In genomic region chr11:57953694-57954093, GRCm38 (mm10) we compare ENCODE assay signal across 30 mouse cellular contexts. TPM values are rescaled to one million over a fixed set of nuclear protein-coding genes. Genes with fewer than 3 reads are reported as not detected.
A peak's percentile ranks its signal among the peaks of the same experiment; 100 is the strongest.
DNase-seq lines count a peak whose midpoint lies in the region; ATAC-seq and TF ChIP-seq lines count a peak whose summit lies in the region.
"Had no signal": no experiment of that assay in that cellular context is flagged by ENCODE, and none has a peak within 500 bp of the region (broad histone marks: within the 10 kb centered on the region; RNA-seq: fewer than 3 reads in every experiment).

No protein-coding gene starts in this region.

- H3K27me3 ChIP-seq in heart, embryonic 10.5 days (ENCODE audit: insufficient read depth, poor library complexity, severe bottlenecking): no peaks in the 10 kb centered on the region
- H3K27me3 ChIP-seq in CH12.LX (replicated peaks): no peaks in the 10 kb centered on the region
- H3K27me3 ChIP-seq in limb, embryonic 13.5 days: no peaks in the 10 kb centered on the region
- H3K27me3 ChIP-seq in liver, embryonic 15.5 days: no peaks in the 10 kb centered on the region
- H3K27me3 ChIP-seq: embryonic facial prominence, embryonic 13.5 days; limb, embryonic 12.5 days; midbrain, embryonic 13.5 days; Patski had no signal

- TF ChIP-seq CTCF in CH12.LX (conservative IDR thresholded peaks at IDR 0.05 in 1 of 2, IDR thresholded peaks at IDR 0.05 in 1 of 2; ENCODE audit: low read depth in 2 of 2, low read length in 2 of 2): no peak

- in situ Hi-C loops in CH12.LX (cut with MboI; ENCODE audit: low pct_ligation_motif_present, low pct_unique_long_range_greater_than_20kb, low sequenced_read_pairs): loop anchor here (10.0 kb wide), 2 partner anchors 281 to 351 kb away; partner anchors contain the start of gene Zfp692

- no peaks in the 10 kb centered on the region for H3K79me2 ChIP-seq in CH12.LX (replicated peaks; ENCODE audit: control insufficient read depth, extremely low read depth, insufficient read depth, poor library complexity, severe bottlenecking)

- peak overlapping the region; percentile 65 for H3K27ac ChIP-seq in heart, embryonic 10.5 days
- peak overlapping the region; percentile 15; the same call in 1 of the 2 replicates for H3K27ac ChIP-seq in CH12.LX (ENCODE audit: insufficient read depth, low read depth)
- no peak overlapping the region for H3K27ac ChIP-seq in limb, embryonic 13.5 days
- H3K27ac ChIP-seq in liver, embryonic 15.5 days (replicated peaks): peak overlapping the region; percentile 97
- H3K27ac ChIP-seq: embryonic facial prominence, embryonic 13.5 days; limb, embryonic 12.5 days; midbrain, embryonic 13.5 days had no signal

- no peak overlapping the region for H3K9ac ChIP-seq in CH12.LX (ENCODE audit: insufficient read depth, low read depth)
- H3K9ac ChIP-seq in limb, embryonic 13.5 days: 0 out of 2 replicates have a peak overlapping the region, but pooled peaks have one; percentile 13
- peak overlapping the region; percentile 58; the same call in 1 of the 2 replicates for H3K9ac ChIP-seq in liver, embryonic 15.5 days
- H3K9ac ChIP-seq: embryonic facial prominence, embryonic 13.5 days; limb, embryonic 12.5 days; lung, embryonic 14.5 days; midbrain, embryonic 13.5 days had no signal

- TF ChIP-seq POLR2A in CH12.LX (IDR thresholded peaks at IDR 0.05; ENCODE audit: low read depth, low read length): no peak

- H3K4me1 ChIP-seq in heart, embryonic 10.5 days: peaks cover 10% of the 10 kb centered on the region
- peaks cover 19 to 74% of the 10 kb centered on the region in 2 experiments for H3K4me1 ChIP-seq in CH12.LX (ENCODE audit: control insufficient read depth in 1 of 2, insufficient read depth in 2 of 2)
- no peaks in the 10 kb centered on the region for H3K4me1 ChIP-seq in limb, embryonic 13.5 days
- H3K4me1 ChIP-seq in liver, embryonic 15.5 days (replicated peaks): peaks cover 88% of the 10 kb centered on the region
- H3K4me1 ChIP-seq: embryonic facial prominence, embryonic 13.5 days; limb, embryonic 12.5 days; midbrain, embryonic 13.5 days had no signal

- H3K36me3 ChIP-seq in heart, embryonic 10.5 days: no peaks in the 10 kb centered on the region
- H3K36me3 ChIP-seq in CH12.LX (replicated peaks in 1 of 2; ENCODE audit: control insufficient read depth in 1 of 2, insufficient read depth in 1 of 2, low read length in 1 of 2): no peaks in the 10 kb centered on the region
- H3K36me3 ChIP-seq in limb, embryonic 13.5 days: no peaks in the 10 kb centered on the region
- H3K36me3 ChIP-seq in liver, embryonic 15.5 days (replicated peaks): no peaks in the 10 kb centered on the region
- H3K36me3 ChIP-seq: embryonic facial prominence, embryonic 13.5 days; hindbrain, embryonic 10.5 days; limb, embryonic 12.5 days; midbrain, embryonic 13.5 days had no signal

- no peak overlapping the region for H3K4me2 ChIP-seq in CH12.LX (ENCODE audit: insufficient read depth, low read depth, poor library complexity, severe bottlenecking)
- no peak overlapping the region for H3K4me2 ChIP-seq in limb, embryonic 13.5 days (replicated peaks)
- H3K4me2 ChIP-seq in liver, embryonic 15.5 days: peak overlapping the region; percentile 67
- H3K4me2 ChIP-seq: embryonic facial prominence, embryonic 13.5 days; limb, embryonic 12.5 days; lung, embryonic 14.5 days; midbrain, embryonic 13.5 days had no signal

- no peaks in the 10 kb centered on the region for H3K9me3 ChIP-seq in heart, embryonic 10.5 days
- H3K9me3 ChIP-seq in CH12.LX (replicated peaks; ENCODE audit: low read length): no peaks in the 10 kb centered on the region
- H3K9me3 ChIP-seq in limb, embryonic 13.5 days: no peaks in the 10 kb centered on the region
- no peaks in the 10 kb centered on the region for H3K9me3 ChIP-seq in liver, embryonic 15.5 days (replicated peaks)
- H3K9me3 ChIP-seq: embryonic facial prominence, embryonic 13.5 days; hindbrain, embryonic 10.5 days; limb, embryonic 12.5 days; midbrain, embryonic 13.5 days had no signal

- H3K4me3 ChIP-seq in heart, embryonic 10.5 days: no peak overlapping the region
- no peak overlapping the region for H3K4me3 ChIP-seq in CH12.LX (replicated peaks in 1 of 3; ENCODE audit: low read depth in 2 of 3, low read length in 2 of 3, poor library complexity in 1 of 3)
- H3K4me3 ChIP-seq in limb, embryonic 13.5 days: no peak overlapping the region
- no peak overlapping the region for H3K4me3 ChIP-seq in liver, embryonic 15.5 days (replicated peaks)
- H3K4me3 ChIP-seq: embryonic facial prominence, embryonic 13.5 days; hindbrain, embryonic 10.5 days; limb, embryonic 12.5 days; midbrain, embryonic 13.5 days had no signal

- TF ChIP-seq RAD21 in CH12.LX (IDR thresholded peaks at IDR 0.05; ENCODE audit: low read depth, low read length): no peak

- WGBS in heart, embryonic 10.5 days: 55% methylated on average over 7 of the region's 7 CpGs
- 45% methylated on average over 7 of the region's 7 CpGs for WGBS in limb, embryonic 13.5 days
- WGBS in liver, embryonic 15.5 days (ENCODE audit: insufficient replicate concordance): 71% methylated on average over 7 of the region's 7 CpGs

- no peak for DNase-seq in heart, embryonic 10.5 days (ENCODE audit: low spot score)
- DNase-seq in heart, adult 9 months (ENCODE audit: low spot score in 2 of 2): no peak
- peak; percentile 45 for DNase-seq in CH12.LX (ENCODE audit: extremely low read depth)
- DNase-seq in embryo, embryonic 10.5 days (ENCODE audit: low spot score): no peak
- no peak for DNase-seq in urinary bladder, adult 18-20 months (ENCODE audit: low spot score in 2 of 2)
- DNase-seq in cerebellum, adult 9-11 months: no peak
- DNase-seq: adrenal gland, adult 2 months; cerebellum, adult 11 months; cerebellum, postnatal 14 days; embryo, embryonic 11 days; gastrocnemius, postnatal 25 days; heart, postnatal 10 days; kidney, adult 9 months; kidney, postnatal 14 days; lung, embryonic 14.5 days; retina, postnatal 1 day; right cerebral cortex, postnatal 25 days; spleen, adult 18-20 months; thymus, adult 2 months; thymus, postnatal 4 days had no signal

- dilution Hi-C loops in CH12.LX (cut with MboI; ENCODE audit: extremely low pct_ligation_motif_present, extremely low pct_unique_long_range_greater_than_20kb, low sequenced_read_pairs): no loop called here

- TF ChIP-seq EP300 in CH12.LX (IDR thresholded peaks at IDR 0.05; ENCODE audit: low read length): 0 out of 2 replicates have a peak, but pooled peaks have one; percentile 45

- no peak for ATAC-seq in limb, embryonic 13.5 days (ENCODE audit: low FRiP score, low read depth)
- no peak for ATAC-seq in liver, embryonic 15.5 days (ENCODE audit: insufficient read depth)
- ATAC-seq: CD4-positive, CD25-positive, alpha-beta regulatory T cell, adult 4 months; forebrain, embryonic 16.5 days; hindbrain, embryonic 16.5 days; midbrain, embryonic 13.5 days; Patski had no signal

TF ChIP-seq in CH12.LX, 34 proteins besides CTCF, POLR2A, EP300 and RAD21 (continues in another document):
- no peak for TF ChIP-seq NELFE (IDR thresholded peaks at IDR 0.05; ENCODE audit: low read depth, low read length)
- peak; percentile 61; the same call in 1 of the 2 replicates for TF ChIP-seq MEF2A (IDR thresholded peaks at IDR 0.05; ENCODE audit: borderline replicate concordance, low read depth, low read length)
- no peak for TF ChIP-seq PAX5 (IDR thresholded peaks at IDR 0.05; ENCODE audit: low read length)
- TF ChIP-seq IRF4 (IDR thresholded peaks at IDR 0.05; ENCODE audit: low read depth, low read length): peak; percentile 80
- TF ChIP-seq NRF1 (IDR thresholded peaks at IDR 0.05; ENCODE audit: low read depth, low read length): no peak
- TF ChIP-seq ZNF384 (IDR thresholded peaks at IDR 0.05; ENCODE audit: low read depth, low read length): no peak
- no peak for TF ChIP-seq GABPA (IDR thresholded peaks at IDR 0.05; ENCODE audit: insufficient replicate concordance, low read depth, low read length)
- TF ChIP-seq TCF12 (IDR thresholded peaks at IDR 0.05; ENCODE audit: low read depth, low read length): peak; percentile 83
- no peak for TF ChIP-seq MXI1 (IDR thresholded peaks at IDR 0.05; ENCODE audit: low read depth, low read length)
- no peak for TF ChIP-seq USF1 (IDR thresholded peaks at IDR 0.05; ENCODE audit: low read depth, low read length)
- TF ChIP-seq HCFC1 (IDR thresholded peaks at IDR 0.05; ENCODE audit: low read depth, low read length): no peak
- TF ChIP-seq USF2 (conservative IDR thresholded peaks at IDR 0.05; ENCODE audit: low read depth, low read length): no peak
- TF ChIP-seq ZMIZ1 (IDR thresholded peaks at IDR 0.05; ENCODE audit: low read depth, low read length): no peak
- TF ChIP-seq CHD2 (IDR thresholded peaks at IDR 0.05; ENCODE audit: low read length): no peak
- no peak for TF ChIP-seq E2F4 (IDR thresholded peaks at IDR 0.05; ENCODE audit: insufficient replicate concordance, low read depth, low read length)
- TF ChIP-seq MAX (IDR thresholded peaks at IDR 0.05; ENCODE audit: low read length): peak; percentile 39
- TF ChIP-seq ELF1 (IDR thresholded peaks at IDR 0.05; ENCODE audit: low read depth, low read length): no peak
- TF ChIP-seq ZKSCAN1 (IDR thresholded peaks at IDR 0.05; ENCODE audit: borderline replicate concordance, low read depth, low read length): no peak
- 0 out of 2 replicates have a peak, but pooled peaks have one; percentile 22 for TF ChIP-seq MYC (IDR thresholded peaks at IDR 0.05; ENCODE audit: low read depth, low read length)
- no peak for TF ChIP-seq SMC3 (IDR thresholded peaks at IDR 0.05; ENCODE audit: low read depth, low read length)
- TF ChIP-seq TBP (conservative IDR thresholded peaks at IDR 0.05; ENCODE audit: low read depth, low read length): no peak
- no peak for TF ChIP-seq ZC3H11A (IDR thresholded peaks at IDR 0.05; ENCODE audit: low read depth, low read length)
- no peak for TF ChIP-seq POLR2AphosphoS2 (IDR thresholded peaks at IDR 0.05; ENCODE audit: low read depth, low read length)
- TF ChIP-seq BHLHE40 (IDR thresholded peaks at IDR 0.05; ENCODE audit: low read depth, low read length): peak; percentile 80
- no peak for TF ChIP-seq JUND (conservative IDR thresholded peaks at IDR 0.05; ENCODE audit: low read depth, low read length)
- TF ChIP-seq CHD1 (IDR thresholded peaks at IDR 0.05; ENCODE audit: low read depth, low read length): no peak
- no peak for TF ChIP-seq UBTF (IDR thresholded peaks at IDR 0.05; ENCODE audit: low read depth, low read length)
- peak; percentile 88 for TF ChIP-seq ETS1 (conservative IDR thresholded peaks at IDR 0.05; ENCODE audit: low read depth, low read length)

RNA-seq across cellular contexts. Expression of gene Larp1, which starts 55.2 kb away (rescaled TPM):
- 18.3 and 21.8 TPM in 2 replicates for polyA plus RNA-seq in heart, embryonic 10.5 days (2016; fragmentation: Nextera tagmentation; extraction: Ambion mirVana)
- 94.1 and 106 TPM in 2 replicates for total RNA-seq in CH12.LX (2012; rRNA removed)
- total RNA-seq in CH12.LX (2014; rRNA removed): 33.4 and 38.2 TPM in 2 replicates
- polyA plus RNA-seq in CH12.LX (2012; ENCODE audit: insufficient read length, low read depth): 222 and 284 TPM in 2 replicates
- polyA plus RNA-seq in limb, embryonic 13.5 days (2015; fragmentation: Nextera tagmentation; extraction: Ambion mirVana): 17.7 and 18.2 TPM in 2 replicates
- polyA plus RNA-seq in liver, embryonic 15.5 days (2015; fragmentation: Nextera tagmentation; extraction: Ambion mirVana): 17.3 and 19.8 TPM in 2 replicates
